Mouse (Mus musculus): ENCODE data around the gene Rps16.

DNA sequence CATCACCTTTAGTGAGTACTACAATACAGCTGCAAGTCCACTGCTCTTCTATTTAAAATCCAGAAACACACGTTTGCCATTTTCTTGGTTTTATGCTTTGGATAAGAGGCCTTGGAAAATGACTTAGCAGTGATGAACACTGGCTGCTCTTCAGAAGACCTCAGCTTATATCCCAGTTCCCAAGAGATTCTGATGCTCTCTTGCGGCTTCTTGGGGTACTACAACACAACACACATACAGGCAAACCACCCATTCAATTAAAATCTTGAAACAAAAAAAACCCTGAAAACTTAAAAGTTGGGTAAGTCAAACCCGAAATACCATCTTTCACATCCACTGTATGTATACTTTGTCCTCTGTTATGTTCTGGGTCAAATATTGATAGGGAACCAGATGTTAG, 47.5 kb downstream of the Rps16 start:
- TF ChIP-seq CTCF (IDR thresholded peaks at IDR 0.05; ENCODE audit: low read depth, low read length) (no peak), POLR2A (IDR thresholded peaks at IDR 0.05; ENCODE audit: extremely low read depth, insufficient read depth, low read length) (no peak)

Data from liver, adult 2 months (tissue).